Comparison of ENCODE assay signal across 29 mouse cellular contexts in genomic region chr4:147541105-147541504, GRCm38 (mm10). TPM values are rescaled to one million over a fixed set of nuclear protein-coding genes. Genes with fewer than 3 reads are reported as not detected.
"Had no signal": no experiment of that assay in that cellular context is flagged by ENCODE, and none has a peak within 500 bp of the region (broad histone marks: within the 10 kb centered on the region; RNA-seq: fewer than 3 reads in every experiment).

No protein-coding gene starts in this region.

- ATAC-seq: forebrain, embryonic 13.5 days; forebrain, embryonic 14.5 days; forebrain, embryonic 15.5 days; forebrain, embryonic 16.5 days; forebrain, postnatal 0 days had no signal

- H3K36me3 ChIP-seq: embryonic facial prominence, embryonic 10.5 days; embryonic facial prominence, embryonic 12.5 days; embryonic facial prominence, embryonic 13.5 days; embryonic facial prominence, embryonic 15.5 days; forebrain, embryonic 10.5 days; forebrain, embryonic 12.5 days; forebrain, embryonic 15.5 days had no signal

- H3K4me1 ChIP-seq: embryonic facial prominence, embryonic 10.5 days; embryonic facial prominence, embryonic 12.5 days; embryonic facial prominence, embryonic 13.5 days; embryonic facial prominence, embryonic 15.5 days; forebrain, embryonic 10.5 days; forebrain, embryonic 12.5 days; forebrain, embryonic 13.5 days; forebrain, embryonic 15.5 days had no signal

- H3K4me3 ChIP-seq: embryonic facial prominence, embryonic 10.5 days; embryonic facial prominence, embryonic 12.5 days; embryonic facial prominence, embryonic 13.5 days; embryonic facial prominence, embryonic 15.5 days; erythroblast, embryonic 14.5 days; forebrain, embryonic 10.5 days; forebrain, embryonic 12.5 days; forebrain, embryonic 13.5 days; forebrain, embryonic 15.5 days; gastrocnemius, adult 2 months; heart, adult 2 months had no signal

- H3K27ac ChIP-seq: embryonic facial prominence, embryonic 10.5 days; embryonic facial prominence, embryonic 12.5 days; embryonic facial prominence, embryonic 13.5 days; embryonic facial prominence, embryonic 15.5 days; forebrain, embryonic 10.5 days; forebrain, embryonic 12.5 days; forebrain, embryonic 13.5 days; forebrain, embryonic 15.5 days; gastrocnemius, adult 2 months; heart, adult 2 months had no signal

- H3K9ac ChIP-seq: embryonic facial prominence, embryonic 12.5 days; embryonic facial prominence, embryonic 13.5 days; embryonic facial prominence, embryonic 15.5 days; forebrain, embryonic 12.5 days; forebrain, embryonic 13.5 days; forebrain, embryonic 15.5 days; forebrain, postnatal 0 days had no signal

- DNase-seq: cerebellum, adult 9-10 months; cerebellum, adult 9-11 months; cerebellum, postnatal 10 days; cerebellum, postnatal 14 days; cerebellum, postnatal 25 days; cerebellum, postnatal 36 days; embryo, embryonic 11 days; forebrain, postnatal 0 days; gastrocnemius, adult 2 months; gastrocnemius, postnatal 10 days; gastrocnemius, postnatal 14 days; gastrocnemius, postnatal 25 days; gastrocnemius, postnatal 36 days; heart, adult 18-20 months; heart, adult 2 months had no signal

- H3K27me3 ChIP-seq: embryonic facial prominence, embryonic 12.5 days; embryonic facial prominence, embryonic 13.5 days; embryonic facial prominence, embryonic 15.5 days; forebrain, embryonic 12.5 days; forebrain, embryonic 13.5 days; forebrain, embryonic 15.5 days had no signal

- H3K4me2 ChIP-seq: embryonic facial prominence, embryonic 12.5 days; embryonic facial prominence, embryonic 13.5 days; embryonic facial prominence, embryonic 15.5 days; forebrain, embryonic 12.5 days; forebrain, embryonic 13.5 days; forebrain, embryonic 15.5 days had no signal

RNA-seq across cellular contexts. Expression of gene Gm16503, which starts 1.1 kb away (rescaled TPM):
- total RNA-seq: gastrocnemius, adult 18-20 months had no signal
- polyA plus RNA-seq: erythroblast, embryonic 14.5 days; heart, adult 2 months had no signal

RNA-seq across cellular contexts. Expression of gene Zfp985, which starts 12.0 kb away (rescaled TPM):
- total RNA-seq: gastrocnemius, adult 2 months; gastrocnemius, postnatal 10 days; gastrocnemius, postnatal 25 days had no signal
- polyA plus RNA-seq: erythroblast, embryonic 14.5 days; forebrain, embryonic 11.5 days; forebrain, embryonic 16.5 days; forebrain, postnatal 0 days; gonadal fat pad, adult 2 months had no signal

RNA-seq across cellular contexts. Expression of gene Zfp982, which starts 48.9 kb away (rescaled TPM):
- polyA plus RNA-seq: erythroblast, embryonic 14.5 days had no signal
